Mouse (Mus musculus) kidney, adult 18-20 months (tissue): ENCODE measurements around the gene Vwa2.

ENCODE experiments used
- DNase-seq: peaks from one replicate; pipeline ENCODE4 v3.0.0; 2021

The Vwa2 gene

DNA sequence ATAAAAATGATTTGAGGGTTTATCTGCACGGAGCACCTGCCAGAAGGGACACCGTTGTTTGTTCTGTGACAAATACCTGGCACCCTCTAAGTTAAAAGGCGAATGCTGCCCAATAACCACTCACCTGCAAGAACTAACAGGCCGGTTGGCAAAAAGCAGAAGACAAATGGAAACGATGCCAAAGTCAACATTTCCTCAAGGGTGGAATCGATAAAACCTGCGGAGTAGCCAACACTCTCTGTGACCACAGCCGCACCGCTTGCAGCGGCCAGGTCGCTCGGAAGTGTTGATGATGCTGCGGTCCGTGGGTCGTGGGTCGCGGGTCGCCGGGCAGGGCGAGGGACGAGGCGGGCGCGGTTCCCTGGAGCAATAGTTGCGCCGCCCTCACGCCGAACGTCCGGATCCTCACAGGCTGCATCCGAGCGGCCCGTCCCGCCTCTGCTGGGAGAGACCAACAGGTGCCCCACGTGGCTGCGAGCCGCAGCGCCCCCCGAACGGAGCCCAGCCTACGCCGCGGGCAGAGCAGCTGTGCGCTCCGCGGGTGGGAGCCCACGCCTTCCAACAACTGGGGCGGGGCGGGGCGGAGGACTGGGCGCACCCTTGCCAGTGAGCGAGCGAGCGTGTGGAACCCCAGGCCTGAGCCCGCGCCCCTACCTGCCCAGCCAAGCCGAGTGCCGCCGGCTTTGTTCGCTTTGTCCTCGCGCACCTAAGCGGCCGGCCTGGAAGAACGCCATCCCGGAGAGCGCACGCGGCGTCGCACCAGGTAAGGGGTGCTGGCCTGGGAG, at the start of gene Vwa2:
Gene Vwa2, plus strand, starts transcription at position 434 of the 785 bp plus-strand sequence.
- peak; percentile 48 for DNase-seq

DNA sequence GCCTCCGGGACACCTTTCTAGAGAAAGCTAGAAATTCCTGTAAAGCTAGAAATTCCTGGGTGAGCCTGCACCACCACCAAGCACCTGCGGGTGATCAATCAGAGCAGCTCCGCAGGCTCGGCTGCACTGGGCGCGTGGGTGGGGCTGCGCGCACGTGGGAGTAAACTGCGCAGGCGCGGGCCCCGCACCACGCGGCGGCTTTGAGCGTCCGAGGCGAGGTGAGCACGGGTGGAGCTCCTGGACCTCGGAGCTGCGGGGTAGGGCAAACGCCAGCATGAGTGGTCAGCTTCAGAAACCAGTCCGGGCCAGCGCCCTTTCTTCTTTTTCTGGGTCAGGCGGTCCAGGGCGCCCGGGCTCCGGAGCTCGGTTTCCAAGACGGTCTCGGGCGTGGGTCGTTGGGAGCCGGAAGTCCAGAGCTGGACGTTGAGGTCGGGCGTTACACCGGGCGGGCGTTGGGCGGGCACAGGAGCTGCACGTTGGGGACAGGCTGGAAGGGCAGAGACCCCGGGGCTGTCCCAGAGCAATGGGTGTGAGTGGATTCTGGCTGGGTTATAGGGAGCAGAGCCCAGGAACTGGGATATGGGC, 47.9 kb upstream of the Vwa2 start, which contains the start of gene Tdrd1:
Gene Tdrd1, plus strand, starts transcription at position 163 of the 585 bp plus-strand sequence.
- no peak for DNase-seq

DNA sequence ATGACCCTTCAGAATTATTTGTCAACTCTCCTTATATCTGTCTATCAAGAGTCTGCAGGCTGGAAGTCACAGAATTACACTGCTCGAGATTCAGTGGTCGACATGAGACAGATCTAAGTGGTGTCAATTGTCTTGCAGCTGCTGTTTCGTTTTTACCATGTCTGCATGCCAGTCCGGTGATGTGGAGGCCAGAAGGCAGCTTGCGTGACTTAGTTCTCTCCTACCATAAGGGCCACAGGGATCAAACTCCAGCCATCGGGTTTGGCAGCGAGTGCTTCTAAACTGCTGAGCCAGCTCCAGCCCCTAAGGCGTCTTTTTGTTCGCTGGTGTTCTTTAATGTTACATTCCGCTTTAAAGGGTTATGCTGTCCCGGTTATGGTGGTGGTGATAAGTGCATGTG, 45.7 kb upstream of the Vwa2 start:
- peak; percentile 38 for DNase-seq

DNA sequence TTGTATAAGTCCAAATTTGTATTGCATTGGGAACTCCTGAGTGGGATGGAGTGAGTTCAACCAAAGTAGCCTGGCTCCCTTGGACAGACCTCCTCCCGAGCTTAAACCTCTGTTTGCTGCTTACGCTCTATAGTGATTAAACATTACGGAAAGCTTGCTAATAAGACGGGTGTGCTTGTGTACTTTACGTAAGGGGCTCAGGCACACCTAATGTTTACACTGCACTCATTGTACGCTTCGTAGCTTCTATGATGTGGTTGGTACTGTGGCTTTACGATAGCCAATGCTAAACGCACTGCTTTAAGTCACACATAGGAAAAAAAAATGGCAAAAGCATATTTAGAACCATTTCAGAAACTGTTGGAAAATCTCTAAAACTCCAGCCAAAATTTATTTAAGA, 44.8 kb upstream of the Vwa2 start:
- no peak for DNase-seq

GRCm38 (mm10) chr19:56830163-56830562, 43.9 kb upstream of the Vwa2 start:
- DNase-seq, result no peak

DNA sequence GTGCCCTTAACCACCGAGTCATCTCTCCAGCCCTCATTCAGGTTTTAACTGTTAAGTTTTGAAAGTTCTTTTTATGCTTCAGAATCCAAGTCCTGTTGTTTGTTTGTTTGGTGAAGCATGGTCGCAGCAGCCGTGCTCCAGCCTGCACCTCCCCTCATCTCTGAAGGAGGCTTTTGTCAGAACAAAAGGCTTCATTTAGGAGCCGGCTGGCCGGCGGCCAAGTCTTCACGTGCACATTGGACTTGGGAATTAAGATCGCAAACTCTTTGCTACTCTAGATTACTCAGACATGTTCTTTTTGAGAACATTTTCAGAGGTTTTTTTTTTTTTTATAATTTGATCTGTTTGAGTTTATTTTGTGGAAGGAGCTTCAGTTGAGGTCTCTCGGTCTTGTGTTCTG, 38.7 kb upstream of the Vwa2 start:
- peak; percentile 22 for DNase-seq

- DNase-seq, result no peak
Measured at GRCm38 (mm10) chr19:56838942-56839706, 34.9 kb upstream of the Vwa2 start.

- no peak for DNase-seq
Measured at GRCm38 (mm10) chr19:56842974-56843373, 31.1 kb upstream of the Vwa2 start.

DNA sequence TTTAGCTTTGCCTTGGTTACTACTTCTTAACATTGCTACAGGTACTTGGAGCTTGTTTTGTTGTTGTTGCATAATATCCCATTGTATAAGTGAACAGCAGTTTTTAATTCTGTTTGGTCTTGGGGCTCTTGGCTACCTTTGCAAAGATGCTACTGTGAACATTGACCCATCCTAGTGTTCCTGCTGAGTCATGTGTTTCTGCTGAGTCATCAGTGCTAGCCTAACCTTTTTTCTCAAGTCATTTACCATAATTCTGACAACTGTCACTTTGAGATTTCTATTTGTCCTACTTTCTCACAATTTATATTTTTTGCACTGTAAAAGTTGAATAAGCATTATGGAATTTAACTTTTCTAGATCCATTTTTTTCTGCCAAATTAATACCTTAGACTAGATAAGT, 21.5 kb upstream of the Vwa2 start:
- DNase-seq, result no peak

DNA sequence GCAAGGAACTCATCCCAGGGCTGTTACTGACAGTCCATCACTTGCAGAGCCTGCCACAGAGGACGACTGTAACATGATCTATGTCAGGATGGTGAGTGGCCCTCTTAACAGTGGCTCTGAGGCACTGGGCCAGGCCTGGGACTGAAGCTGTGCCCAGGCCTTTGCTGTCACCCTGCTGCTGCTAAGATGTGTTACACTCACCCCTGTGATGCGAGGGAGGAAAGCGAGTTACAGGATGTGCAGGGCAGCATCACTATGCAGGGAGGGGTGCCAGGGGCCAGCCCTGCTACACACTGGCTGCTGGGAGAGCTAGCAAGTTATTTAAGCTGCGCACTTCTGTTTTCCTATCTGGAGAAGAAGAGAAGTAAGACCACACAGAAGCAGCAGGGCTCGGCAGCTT, 17.6 kb upstream of the Vwa2 start:
- no peak for DNase-seq

GRCm38 (mm10) chr19:56867701-56868100, 6.3 kb upstream of the Vwa2 start:
- no peak for DNase-seq

- DNase-seq, result peak; percentile 18
Measured at GRCm38 (mm10) chr19:56874601-56875315, 709 bp downstream of the Vwa2 start.

- no peak for DNase-seq
Measured at GRCm38 (mm10) chr19:56877364-56877763, 3.3 kb downstream of the Vwa2 start.

DNA sequence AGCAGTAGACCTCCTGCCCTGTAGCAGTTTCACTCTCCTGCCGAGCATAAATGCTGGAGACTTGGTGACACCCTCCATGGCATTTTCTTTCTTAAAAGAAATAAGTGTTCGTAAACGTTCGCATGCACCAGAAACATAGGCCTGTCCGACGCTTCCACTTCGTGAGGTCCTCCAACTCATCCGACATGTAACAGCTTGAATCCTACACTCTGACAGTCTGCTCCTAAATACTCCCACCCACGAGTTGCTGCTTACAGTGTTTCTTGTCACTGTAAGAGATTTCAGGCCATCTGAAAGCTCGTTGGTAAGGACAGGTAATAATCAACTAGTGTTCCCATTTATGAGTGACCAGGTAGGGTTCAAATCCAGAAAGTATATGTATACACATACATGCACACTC, 13.8 kb downstream of the Vwa2 start:
- no peak for DNase-seq

- no peak for DNase-seq
Measured at GRCm38 (mm10) chr19:56888654-56889053, 14.6 kb downstream of the Vwa2 start.

- DNase-seq, result no peak
Measured at GRCm38 (mm10) chr19:56891438-56891837, 17.4 kb downstream of the Vwa2 start.

- DNase-seq, result no peak
Measured at GRCm38 (mm10) chr19:56892586-56892985, 18.5 kb downstream of the Vwa2 start.

- DNase-seq, result no peak
Measured at GRCm38 (mm10) chr19:56893326-56893725, 19.3 kb downstream of the Vwa2 start.

DNA sequence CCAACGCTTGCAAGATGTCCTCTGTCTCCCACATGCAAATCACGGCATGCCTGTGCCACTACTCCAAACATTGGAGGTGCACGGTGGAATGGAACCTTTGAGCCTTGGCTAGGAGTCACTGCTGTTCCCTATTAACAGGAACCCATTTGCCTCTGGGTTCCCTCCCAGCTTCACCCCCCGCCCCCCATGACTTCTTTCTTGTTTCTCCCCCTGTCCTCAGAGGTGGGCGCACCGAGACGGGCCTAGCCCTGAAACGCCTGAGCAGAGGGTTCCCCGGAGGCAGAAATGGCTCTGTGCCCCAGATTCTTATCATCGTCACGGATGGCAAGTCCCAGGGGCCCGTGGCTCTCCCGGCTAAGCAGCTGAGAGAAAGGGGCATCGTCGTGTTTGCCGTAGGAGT, 23.6 kb downstream of the Vwa2 start:
- DNase-seq, result peak; percentile 63

DNA sequence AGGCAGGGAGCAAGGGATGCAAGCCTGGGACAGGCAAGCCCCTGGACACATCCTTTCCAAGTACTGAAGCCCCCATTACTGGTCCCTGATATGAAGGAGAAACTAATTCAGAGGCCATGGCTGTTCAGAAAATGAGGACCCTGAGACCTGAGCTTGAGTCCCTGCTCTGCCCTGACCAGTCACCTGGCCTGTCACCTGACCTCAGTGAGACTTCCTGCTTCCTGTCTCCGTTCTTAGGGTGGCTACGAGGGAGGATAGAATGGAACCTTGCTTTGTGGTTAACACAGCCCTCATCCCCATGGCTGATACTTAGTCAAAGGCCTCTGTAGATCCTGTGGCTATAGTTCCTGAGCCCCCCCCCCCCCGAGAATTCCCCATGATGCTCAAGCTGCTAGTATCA, 30.0 kb downstream of the Vwa2 start:
- DNase-seq, result no peak

DNA sequence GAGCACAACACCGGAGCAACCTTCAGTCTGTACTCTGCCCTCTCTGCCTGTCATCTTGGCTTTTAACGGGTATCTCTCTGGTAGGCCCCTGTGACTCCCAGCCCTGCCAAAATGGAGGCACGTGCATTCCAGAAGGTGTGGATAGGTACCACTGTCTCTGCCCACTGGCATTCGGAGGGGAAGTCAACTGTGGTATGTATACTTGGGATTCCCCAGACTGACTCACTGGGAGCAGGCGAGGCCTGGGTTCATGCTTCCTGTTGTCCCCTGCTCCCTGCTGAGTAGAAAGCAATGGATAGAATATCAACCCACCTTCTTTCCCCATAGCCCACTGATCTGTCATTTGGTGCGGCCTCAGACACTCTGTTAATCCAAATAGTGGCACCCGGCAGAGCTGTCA, 31.3 kb downstream of the Vwa2 start:
- no peak for DNase-seq

GRCm38 (mm10) chr19:56907850-56908249, 33.8 kb downstream of the Vwa2 start:
- no peak for DNase-seq
